Mouse (Mus musculus): Measurements from ENCODE around the gene Eloa. TPM values are rescaled to one million over a fixed set of nuclear protein-coding genes. Genes with fewer than 3 reads are reported as not detected.

Gene Eloa
- polyA plus RNA-seq, 1 experiment from 2014 or later, result 48.6 TPM

Other genes with a start within 250 kb of the Eloa start
- gene Srsf10, start 166.0 kb downstream of the Eloa start, polyA plus RNA-seq (2014; fragmentation: Nextera tagmentation; extraction: Ambion mirVana), result 233 and 249 TPM in 2 replicates
- 133 and 147 TPM in 2 replicates for gene Pnrc2, start 147.9 kb downstream of the Eloa start, polyA plus RNA-seq (2014; fragmentation: Nextera tagmentation; extraction: Ambion mirVana)
- gene Cnr2, start 126.4 kb downstream of the Eloa start, polyA plus RNA-seq (2014; fragmentation: Nextera tagmentation; extraction: Ambion mirVana), result 6.3 and 7.1 TPM in 2 replicates
- gene Fuca1, start 101.0 kb downstream of the Eloa start, polyA plus RNA-seq (2014; fragmentation: Nextera tagmentation; extraction: Ambion mirVana), result 39.6 and 47.7 TPM in 2 replicates
- 97.1 and 104 TPM in 2 replicates for gene Hmgcl, start 75.3 kb downstream of the Eloa start, polyA plus RNA-seq (2014; fragmentation: Nextera tagmentation; extraction: Ambion mirVana)
- 47.7 and 49.8 TPM in 2 replicates for gene Gale, start 58.0 kb downstream of the Eloa start, polyA plus RNA-seq (2014; fragmentation: Nextera tagmentation; extraction: Ambion mirVana)
- 104 and 106 TPM in 2 replicates for gene Lypla2, start 49.1 kb downstream of the Eloa start, polyA plus RNA-seq (2014; fragmentation: Nextera tagmentation; extraction: Ambion mirVana)
- 96.9 and 106 TPM in 2 replicates for gene Pithd1, start 34.5 kb downstream of the Eloa start, polyA plus RNA-seq (2014; fragmentation: Nextera tagmentation; extraction: Ambion mirVana)
- 567 and 611 TPM in 2 replicates for gene Rpl11, start 31.7 kb upstream of the Eloa start, polyA plus RNA-seq (2014; fragmentation: Nextera tagmentation; extraction: Ambion mirVana)
- gene Id3, start 121.7 kb upstream of the Eloa start, polyA plus RNA-seq (2014; fragmentation: Nextera tagmentation; extraction: Ambion mirVana), result 191 and 200 TPM in 2 replicates
- gene E2f2, start 150.6 kb upstream of the Eloa start, polyA plus RNA-seq (2014; fragmentation: Nextera tagmentation; extraction: Ambion mirVana), result 9.0 and 9.2 TPM in 2 replicates
- gene Asap3, start 184.6 kb upstream of the Eloa start, polyA plus RNA-seq (2014; fragmentation: Nextera tagmentation; extraction: Ambion mirVana), result 1.8 and 2.9 TPM in 2 replicates
- gene Tcea3, start 226.0 kb upstream of the Eloa start, polyA plus RNA-seq (2014; fragmentation: Nextera tagmentation; extraction: Ambion mirVana), result 16.4 and 17.3 TPM in 2 replicates

Data from liver, embryonic 11.5 days (tissue).